Mouse (Mus musculus): ENCODE data around the gene Gm3336. TPM values are rescaled to one million over a fixed set of nuclear protein-coding genes. Genes with fewer than 3 reads are reported as not detected.

Gene Gm3336
- total RNA-seq (2015) (not detected in 2 replicates), total RNA-seq (2017) (0.12 TPM in 1 of 2 replicates, not detected in the other)

DNA sequence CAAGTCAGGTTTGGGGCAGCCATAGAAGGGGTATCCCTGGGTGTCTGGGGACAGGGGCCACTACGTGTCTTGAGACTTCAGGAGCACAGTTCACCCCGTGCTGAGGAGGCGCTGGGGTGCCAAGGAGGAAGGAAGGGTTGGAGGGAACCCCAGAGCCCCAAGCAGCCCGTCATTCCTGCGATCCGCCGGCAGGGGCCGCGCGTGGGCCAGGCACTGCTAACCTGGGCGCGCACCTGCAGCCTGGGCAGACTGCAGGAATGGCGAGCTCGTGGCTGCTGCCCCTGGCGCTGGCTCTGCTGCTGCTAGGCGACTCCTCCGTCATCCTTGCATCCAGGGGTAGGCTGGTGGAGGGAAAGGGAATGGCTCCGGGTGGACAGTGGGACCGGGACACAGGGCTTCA, at the start of gene Gm3336:
Gene Gm3336 (plus strand): TSS at position 247 of the 400 bp plus-strand sequence.
- ATAC-seq (replicated peaks; ENCODE audit: poor library complexity), result peak; percentile 92

DNA sequence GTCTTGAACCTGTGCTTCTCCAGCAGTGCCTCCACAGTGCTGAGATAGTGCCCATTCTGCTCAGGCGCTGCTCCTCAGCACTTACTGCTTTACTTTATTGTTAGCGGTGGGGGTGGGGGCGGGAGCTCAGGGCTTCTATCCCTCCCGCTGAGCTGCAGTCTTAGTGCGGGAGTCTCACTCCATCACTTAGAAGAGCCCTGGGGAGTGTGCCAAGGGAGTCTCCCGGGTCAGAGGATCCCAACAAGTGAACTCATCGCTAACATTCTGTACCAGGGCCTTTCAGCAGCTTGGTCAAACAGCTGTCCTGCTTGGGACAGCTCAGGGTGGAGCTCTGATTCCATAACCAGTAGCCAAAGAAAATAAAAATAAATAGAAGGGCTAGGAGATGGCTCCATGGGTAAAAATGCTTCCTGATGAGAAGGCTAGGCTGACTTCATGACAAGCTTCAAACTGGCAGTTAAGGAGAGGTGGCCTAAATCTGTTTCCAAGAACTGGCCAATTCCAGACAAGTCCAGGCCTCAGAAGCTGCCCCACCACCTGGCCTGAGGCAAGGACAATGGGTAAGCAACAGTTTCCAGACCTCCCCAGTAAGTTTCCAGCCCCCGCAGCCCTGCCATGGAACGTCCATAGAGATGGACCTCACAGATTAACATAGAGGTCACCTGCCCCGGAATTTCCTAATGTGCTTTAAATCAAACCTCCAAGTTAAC, 46.6 kb upstream of the Gm3336 start:
- no peak for ATAC-seq (replicated peaks; ENCODE audit: poor library complexity)

DNA sequence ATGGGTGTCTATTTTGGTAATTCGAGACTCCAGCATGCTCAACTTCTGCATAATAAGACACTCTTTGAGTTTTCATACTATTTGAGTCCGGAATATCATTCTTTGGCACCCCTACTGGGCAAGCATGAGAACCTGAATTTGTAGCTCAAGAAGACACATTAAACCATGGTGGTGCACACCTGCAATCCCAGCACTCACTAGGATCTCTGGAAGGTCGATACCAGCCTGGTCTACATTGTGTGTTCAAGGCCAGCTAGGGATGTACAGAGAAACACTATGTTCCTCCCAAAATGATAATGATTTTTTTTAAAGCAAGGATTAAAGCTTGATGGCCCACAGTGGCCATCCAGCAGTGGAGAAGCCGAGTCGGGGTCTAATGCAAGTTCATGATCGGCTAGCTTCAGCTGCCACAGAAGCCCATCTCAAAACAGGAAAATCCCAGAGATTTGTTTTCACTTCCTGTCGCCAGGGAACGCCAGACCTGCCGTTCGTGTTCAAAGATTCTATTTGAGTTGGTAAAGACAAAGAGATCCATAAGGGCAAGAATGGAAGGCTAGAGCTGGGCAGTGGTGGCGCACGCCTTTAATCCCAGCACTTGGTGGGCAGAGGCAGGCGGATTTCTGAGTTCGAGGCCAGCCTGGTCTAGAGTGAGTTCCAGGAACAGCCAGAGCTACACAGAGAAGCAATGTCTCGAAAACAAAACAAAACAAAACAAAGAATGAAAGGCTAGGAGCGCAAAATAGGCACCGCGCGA, 45.8 kb upstream of the Gm3336 start:
- ATAC-seq (replicated peaks; ENCODE audit: poor library complexity), result no peak

DNA sequence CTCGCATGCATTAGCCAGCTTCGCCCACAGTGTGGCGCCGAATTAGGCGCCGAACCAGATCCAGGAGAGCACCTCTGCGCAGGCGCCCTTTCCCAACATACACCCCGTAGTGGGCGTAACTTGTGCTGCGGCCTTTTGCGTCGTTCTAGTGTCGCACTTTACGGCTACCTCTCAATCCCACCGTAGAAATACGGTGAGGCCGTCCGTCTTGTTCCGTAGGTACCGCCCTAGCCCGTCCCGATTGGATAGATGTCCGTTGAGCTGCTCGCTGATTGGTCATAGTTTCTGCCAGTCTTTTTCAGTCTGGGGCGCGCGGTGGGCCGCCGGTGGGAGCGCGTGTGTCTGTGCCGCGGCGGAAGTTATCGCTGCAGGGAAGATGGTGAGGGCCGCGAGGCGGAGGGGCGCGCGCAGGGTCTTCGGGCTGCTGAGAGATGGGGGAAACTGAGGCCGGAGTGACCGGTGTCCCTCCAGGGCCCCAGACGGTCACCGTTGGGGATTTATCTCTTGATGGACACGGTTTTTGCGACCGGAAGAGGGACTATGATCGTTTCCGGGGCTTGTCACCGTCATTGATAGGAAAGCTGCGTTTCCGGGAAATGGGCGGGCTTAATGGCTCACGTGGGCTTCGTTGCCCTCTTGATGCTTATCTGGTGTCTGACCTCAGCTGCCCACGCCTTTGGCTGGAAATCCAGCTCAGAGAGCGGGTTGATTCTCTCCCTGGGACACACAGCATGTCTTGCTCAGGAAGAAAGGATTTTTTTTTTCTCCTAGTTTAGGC, 45.1 kb upstream of the Gm3336 start, which contains the start of gene Lsm4:
Gene Lsm4 (plus strand): TSS at position 170 of the 778 bp plus-strand sequence.
- peak; percentile 87 for ATAC-seq (replicated peaks; ENCODE audit: poor library complexity)

DNA sequence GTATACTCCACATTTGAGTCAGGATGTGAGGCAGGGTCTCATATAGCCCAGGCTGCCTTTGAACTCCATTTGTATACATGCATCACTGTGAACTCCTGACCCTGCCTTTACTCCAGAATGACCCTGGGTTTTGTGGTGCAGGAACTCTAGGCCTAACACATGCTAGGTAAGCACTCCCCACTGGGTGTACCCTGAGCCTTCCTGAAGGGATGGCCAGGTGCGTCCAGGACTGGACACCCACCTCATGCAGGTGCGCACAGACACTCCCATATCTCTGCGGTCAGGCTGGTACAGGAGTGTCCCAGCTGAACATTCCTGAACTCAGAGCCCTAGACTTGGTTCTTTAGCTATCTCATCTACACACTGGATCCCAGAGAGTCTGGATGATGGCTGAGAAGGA, 44.2 kb upstream of the Gm3336 start:
- ATAC-seq (replicated peaks; ENCODE audit: poor library complexity), result no peak

DNA sequence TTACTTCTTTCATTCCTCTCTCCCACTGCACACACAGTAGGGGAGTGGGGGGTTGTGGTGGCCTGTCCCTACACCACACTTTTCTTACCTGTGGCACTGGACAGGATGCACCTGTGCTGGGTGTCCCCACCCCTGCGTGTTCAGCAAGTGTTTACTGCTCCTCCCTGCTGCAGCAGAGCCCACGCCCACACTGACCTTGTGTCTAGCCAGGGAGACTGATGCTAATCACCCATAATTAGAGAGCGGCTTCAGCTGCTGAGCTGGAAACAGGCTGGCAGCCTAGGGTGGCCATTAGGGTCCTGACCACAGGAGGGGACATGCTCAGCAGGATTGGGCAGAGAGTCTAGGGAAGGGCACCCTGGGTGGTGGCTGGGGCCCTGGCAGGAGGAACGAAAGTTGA, 43.6 kb upstream of the Gm3336 start:
- no peak for ATAC-seq (replicated peaks; ENCODE audit: poor library complexity)

DNA sequence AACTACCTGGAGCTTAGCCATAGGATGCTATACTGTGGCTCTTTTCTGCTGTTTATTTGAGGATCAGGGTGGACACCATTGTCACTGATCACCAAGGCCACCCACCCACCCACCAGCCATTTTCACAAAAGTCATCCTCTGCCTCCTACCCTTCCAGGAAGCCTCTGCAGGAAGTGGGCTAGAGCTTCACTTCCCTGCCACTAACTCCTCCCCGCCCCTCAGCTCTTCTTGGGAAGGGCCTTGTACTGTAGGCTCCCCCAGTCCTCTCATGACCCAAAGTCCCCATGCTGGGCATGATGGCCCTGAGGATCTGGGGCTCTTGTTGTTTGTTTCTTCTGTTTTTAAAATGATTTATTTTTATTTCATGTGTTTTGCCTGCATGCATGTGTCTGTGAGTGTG, 43.0 kb upstream of the Gm3336 start:
- peak; percentile 15; the same call in 1 of the 2 replicates for ATAC-seq (replicated peaks; ENCODE audit: poor library complexity)

DNA sequence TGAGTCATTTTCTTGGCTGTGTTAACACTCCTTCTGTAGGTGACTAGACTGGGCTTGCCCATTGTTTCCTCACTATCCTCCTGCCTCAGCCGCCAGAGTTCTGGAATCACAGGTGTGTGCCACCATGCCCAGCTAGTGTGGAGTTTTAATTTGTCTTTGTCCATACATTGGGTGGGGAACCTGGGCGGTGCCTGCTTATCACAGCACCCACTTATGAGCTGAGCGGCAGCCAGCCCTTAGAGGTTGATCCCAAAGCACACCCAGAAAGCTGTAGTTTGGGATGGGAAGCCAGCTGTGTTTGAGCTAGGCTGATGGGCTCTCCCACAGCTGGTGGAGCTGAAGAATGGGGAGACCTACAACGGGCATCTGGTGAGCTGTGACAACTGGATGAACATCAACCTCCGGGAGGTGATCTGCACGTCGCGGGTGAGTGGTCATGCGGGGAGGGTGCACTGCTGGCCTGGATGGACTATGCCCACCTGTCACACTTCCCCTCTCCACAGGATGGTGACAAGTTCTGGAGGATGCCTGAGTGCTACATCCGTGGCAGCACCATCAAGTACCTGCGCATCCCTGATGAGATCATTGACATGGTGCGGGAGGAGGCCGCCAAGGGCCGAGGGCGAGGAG, 40.8 kb upstream of the Gm3336 start:
- ATAC-seq (replicated peaks; ENCODE audit: poor library complexity), result no peak

DNA sequence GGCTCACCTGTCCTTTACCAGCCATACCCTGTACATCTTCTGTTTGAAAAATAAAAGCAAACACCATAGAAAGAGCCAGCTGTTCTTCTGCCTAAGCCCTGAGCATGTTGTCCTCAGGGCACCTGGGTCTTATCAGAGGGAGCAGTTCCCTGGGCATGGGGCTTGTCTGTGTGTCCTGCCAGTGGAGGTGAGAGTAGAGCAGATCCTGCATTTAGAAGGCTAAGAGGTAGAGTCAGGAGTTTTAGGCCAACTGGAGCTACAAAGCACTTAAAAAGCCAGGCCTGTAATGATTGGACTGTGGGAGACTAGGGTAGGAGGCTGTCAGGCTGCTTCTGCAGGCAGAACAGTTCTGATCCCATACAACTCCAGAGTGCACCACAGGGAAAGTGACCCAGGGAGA, 39.7 kb upstream of the Gm3336 start:
- no peak for ATAC-seq (replicated peaks; ENCODE audit: poor library complexity)

DNA sequence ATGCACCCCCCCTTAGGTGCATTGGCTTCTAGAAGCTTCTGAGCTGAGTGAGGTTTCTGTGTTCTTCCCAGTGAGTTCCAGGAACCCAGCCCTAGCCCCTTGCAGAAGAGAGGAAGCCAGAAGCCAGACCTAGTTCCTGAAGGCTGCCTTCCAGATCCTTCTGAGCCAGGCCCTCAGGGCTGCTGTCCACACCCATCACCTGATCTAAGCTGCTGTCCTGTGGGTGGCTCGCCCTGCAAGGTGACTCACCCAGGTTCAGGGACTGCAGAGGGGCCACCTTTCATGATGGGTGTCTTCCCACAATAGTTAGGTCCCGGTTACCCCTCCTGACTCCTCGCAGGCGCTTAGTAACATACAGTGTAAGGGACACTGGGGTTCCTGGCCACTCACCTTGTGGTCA, 38.9 kb upstream of the Gm3336 start:
- ATAC-seq (replicated peaks; ENCODE audit: poor library complexity), result no peak

DNA sequence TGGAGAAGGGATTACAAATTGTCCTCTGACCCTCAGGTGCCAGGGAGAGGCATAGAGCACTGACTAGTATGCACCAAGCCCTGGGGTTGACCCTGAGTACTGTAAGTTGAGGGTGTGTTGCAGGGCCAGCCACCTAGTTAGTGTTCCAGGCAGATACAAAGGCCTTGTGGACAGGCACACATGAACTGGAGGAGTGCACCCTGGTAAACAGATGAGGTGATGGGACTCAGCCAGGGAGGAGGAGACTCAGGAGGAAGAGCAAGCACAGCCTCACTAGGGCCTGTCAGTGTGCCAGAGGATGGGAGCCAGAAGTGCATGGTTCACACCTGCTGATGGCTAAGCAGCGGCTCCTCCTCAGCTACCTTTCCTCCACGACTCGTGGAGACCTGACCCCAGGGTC, 38.3 kb upstream of the Gm3336 start:
- ATAC-seq (replicated peaks; ENCODE audit: poor library complexity), result no peak

DNA sequence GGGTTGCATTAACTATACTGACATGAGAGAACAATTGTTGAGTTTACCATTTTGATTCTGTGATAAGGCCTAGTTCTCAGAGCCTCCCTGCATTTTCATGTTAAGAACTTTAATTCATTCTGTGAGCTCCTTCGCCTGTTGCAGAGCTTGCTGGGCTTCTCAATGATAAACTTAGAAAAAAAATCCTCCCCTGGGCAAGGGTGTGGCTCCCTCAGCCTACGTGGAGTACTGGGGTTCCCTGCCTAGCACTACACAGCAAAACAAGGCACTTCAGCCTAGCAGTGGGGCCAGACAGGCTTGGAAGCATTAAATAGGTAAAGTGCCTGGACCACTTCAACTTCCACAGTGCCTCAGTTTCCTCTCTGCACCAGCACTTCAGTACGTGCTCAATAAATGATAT, 36.9 kb upstream of the Gm3336 start:
- ATAC-seq (replicated peaks; ENCODE audit: poor library complexity), result 0 out of 2 replicates have a peak, but pooled peaks have one; percentile 23

DNA sequence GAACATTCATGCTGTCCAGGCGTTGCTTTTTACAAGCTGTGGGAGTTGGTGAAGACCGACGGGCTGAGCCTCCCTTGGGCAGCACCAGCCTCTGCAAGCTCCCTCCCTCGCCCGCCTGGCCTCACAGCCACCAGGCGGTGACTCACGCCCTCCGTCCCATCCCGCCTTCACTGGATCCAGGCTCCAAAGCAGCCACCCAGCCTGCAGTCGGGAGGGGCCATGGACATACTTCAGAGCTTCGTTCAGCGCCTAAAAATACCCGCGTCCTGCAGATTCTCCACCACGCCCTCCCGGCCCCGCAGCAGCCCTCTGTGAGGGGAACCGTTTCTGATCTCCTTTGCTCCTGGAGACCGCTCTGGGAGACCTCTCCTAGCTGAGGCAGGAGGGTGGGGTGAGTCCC, 36.1 kb upstream of the Gm3336 start:
- 0 out of 2 replicates have a peak, but pooled peaks have one; percentile 10 for ATAC-seq (replicated peaks; ENCODE audit: poor library complexity)

DNA sequence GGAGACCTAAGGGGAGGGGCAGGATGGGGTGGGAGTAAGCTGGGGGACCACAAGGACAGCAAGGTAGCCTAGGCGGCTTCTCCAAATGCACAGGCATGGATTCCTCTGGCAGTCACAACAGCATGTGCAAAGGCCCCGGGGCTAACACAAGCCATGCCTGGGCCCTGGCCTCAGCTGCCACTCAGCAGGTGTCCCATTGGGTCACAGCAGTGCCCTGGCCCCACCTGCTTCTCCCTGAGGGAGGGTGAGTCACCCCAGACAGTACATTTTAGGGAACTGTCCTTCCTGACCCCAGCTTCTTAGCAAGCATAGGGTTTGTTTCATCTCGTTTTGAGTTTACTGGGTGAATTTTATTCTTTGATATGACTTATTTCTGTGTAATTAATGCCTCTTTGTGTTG, 35.7 kb upstream of the Gm3336 start:
- ATAC-seq (replicated peaks; ENCODE audit: poor library complexity), result peak; percentile 55

DNA sequence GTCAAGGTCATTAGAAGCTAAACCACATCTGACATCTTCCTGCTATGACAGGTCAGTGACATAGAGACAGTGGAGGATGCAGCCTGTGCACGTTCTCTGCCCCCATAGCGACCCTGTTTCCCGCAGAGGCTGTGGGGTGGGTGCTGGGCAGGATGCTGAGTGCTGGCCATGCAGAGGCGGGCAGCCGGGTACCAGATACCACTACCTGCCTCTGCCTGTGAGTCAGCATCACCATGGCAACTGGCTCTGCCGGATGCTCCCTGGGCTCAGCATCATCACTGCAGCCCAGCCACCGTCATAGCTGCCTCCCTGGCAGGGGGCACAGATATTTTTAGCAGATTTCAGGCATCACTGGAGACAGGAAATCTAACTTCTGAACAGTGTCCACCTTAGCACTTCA, 34.1 kb upstream of the Gm3336 start:
- ATAC-seq (replicated peaks; ENCODE audit: poor library complexity), result no peak

DNA sequence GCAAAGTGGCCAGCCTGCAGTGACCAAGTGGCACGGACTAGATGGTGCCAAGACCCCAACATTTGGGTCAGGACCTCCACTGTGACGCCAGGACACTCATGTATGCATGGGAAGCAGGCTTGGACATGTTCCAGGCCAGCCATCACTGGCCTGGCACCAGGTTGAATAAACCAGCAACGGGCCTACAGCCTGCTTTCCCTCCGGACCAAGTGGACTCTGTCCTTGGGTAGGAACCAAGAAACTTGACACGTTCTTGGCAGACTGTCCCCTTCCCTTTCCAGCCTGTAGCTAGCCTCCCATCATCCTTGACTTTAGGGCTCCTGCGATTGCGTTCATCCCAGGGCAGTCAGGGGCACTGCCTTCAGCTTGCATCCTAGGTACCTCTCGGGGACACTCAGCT, 30.8 kb upstream of the Gm3336 start:
- ATAC-seq (replicated peaks; ENCODE audit: poor library complexity), result no peak

DNA sequence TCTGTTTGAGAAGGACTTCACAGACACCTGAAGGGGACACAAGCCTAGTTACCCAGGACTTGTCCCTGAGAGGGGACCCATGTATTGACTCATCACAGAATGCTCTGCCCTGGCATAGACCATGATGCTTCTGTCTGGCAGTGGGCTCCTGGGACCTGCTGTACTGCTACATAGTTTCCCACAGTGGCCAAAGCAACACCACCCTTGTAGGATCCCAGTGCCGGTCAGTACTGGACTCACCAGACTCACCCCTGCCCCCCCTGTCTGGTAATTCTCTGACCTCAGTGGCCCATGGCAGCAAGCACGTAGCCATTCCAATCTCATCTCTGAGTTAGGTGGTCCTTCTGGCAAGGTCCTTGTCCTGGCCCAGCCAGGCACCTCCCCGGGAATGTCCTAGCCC, 30.2 kb upstream of the Gm3336 start:
- no peak for ATAC-seq (replicated peaks; ENCODE audit: poor library complexity)

DNA sequence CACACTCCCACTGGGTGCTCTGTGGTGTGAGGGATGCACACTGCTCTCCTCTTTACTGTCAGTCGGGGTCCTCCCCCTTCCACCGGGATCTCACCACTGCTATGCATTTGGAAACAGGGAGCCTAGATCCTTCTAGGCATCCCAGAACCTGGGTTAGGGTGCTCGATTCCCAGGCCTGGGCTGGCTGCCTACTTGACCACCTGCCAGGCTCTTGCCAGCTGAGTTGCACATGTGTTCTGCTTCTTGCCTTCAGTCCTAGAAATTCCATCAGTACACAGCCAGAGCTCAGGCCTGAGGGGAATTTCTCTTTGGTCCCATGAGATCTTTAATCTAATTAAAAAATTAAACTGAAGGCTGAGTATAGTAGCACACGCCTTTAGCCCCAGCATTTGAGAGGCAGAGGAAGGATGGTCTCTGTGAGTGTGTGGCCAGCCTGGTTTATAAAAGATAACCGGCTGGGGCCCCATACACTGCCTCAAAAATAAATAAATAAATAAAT, 28.4 kb upstream of the Gm3336 start:
- ATAC-seq (replicated peaks; ENCODE audit: poor library complexity), result no peak

DNA sequence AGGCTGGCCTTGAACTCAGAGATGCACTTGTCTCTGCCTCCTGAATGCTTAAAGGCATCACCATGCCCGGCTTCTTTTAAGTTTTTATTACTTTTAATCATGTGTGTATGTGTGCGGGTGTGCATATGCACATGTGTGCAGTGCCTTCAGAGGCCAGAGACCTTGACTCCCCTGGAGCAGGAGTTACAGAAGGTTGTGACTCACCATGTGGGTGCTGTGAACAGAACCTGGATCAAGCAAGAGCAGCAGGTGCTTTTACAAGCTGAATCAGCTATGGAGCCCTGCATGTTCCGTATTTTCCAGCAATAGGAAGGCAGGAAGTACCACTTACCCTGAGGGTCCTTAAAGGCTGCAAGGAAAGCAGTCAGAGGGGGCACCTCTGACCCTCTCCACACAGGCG, 27.1 kb upstream of the Gm3336 start:
- no peak for ATAC-seq (replicated peaks; ENCODE audit: poor library complexity)

DNA sequence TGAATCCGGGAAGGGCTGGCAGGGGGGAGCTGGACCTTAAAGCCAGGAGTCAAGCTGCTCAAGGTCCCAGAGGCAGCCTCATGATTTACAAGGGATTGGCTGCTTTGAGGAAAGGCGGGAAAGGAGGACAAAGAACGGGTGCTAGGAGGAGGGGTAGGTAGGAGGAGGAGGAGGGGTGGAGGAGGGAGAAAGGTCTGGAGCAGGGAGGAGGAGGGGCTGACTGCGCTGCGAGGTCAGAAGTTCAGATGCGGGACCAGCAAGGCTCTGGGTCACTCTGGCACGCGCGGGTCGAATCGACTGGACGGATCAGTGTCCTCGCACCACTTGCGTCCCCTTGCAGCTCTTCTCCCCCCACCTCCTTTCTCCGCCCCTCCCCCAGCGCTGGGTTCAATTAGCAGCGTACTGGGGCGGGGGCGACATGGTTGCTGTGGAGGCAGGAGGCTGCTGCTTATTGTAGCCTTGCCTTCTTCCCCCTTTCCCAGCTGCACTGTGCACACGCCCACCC, 26.6 kb upstream of the Gm3336 start:
- ATAC-seq (replicated peaks; ENCODE audit: poor library complexity), result no peak

DNA sequence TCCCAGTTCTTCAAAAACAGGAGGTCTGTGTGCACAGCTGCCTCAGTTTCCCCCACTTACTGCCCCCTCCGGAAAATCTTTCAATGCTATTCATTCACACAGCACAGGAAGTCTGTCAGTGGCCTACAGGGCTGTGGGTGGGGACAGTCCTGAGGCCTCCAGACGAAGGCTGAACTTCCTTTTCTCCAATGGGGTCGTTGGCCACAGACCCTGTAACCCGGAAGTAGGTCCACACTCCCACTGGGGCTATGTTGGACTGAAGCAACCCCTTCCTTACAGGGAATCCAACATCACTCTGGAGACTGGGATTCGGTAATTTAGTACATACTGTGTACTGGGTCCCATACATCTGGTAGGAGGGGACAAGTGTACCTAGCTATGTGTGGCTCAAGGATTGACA, 24.7 kb upstream of the Gm3336 start:
- ATAC-seq (replicated peaks; ENCODE audit: poor library complexity), result no peak; the same call in 1 of the 2 replicates

All from megakaryocyte progenitor cell, adult 5-6 weeks (primary cell).